Mouse (Mus musculus) c-Kit-positive CD71-positive TER-119-negative erythroid progenitor cells, embryonic 14.5 days (primary cell): ENCODE measurements around the gene Habp2.
"Not testable (repeated sequence)": the region's sequence is repeated elsewhere in the genome, so short reads cannot be mapped to it uniquely, and the experiment has no call there.

Experiments
- DNase-seq: peaks from one replicate; pipeline ENCODE4 v3.0.0-alpha.2; 2013; ENCODE audit warnings: low read depth

Habp2 gene

GRCm38 (mm10) chr19:56296668-56297067 lies 9.7 kb downstream of the Habp2 start:
- no peak for DNase-seq

- DNase-seq = no peak
Measured at GRCm38 (mm10) chr19:56297264-56297663, 10.3 kb downstream of the Habp2 start.

- no peak for DNase-seq
Measured at GRCm38 (mm10) chr19:56300835-56301234, 13.9 kb downstream of the Habp2 start.

- no peak for DNase-seq
Measured at GRCm38 (mm10) chr19:56316531-56316930, 29.6 kb downstream of the Habp2 start.

- DNase-seq = no peak
Measured at GRCm38 (mm10) chr19:56319219-56319618, 32.3 kb downstream of the Habp2 start.

GRCm38 (mm10) chr19:56319629-56320028 lies 32.7 kb downstream of the Habp2 start:
- DNase-seq = no peak

- DNase-seq = no peak
Measured at GRCm38 (mm10) chr19:56320186-56320860, 33.4 kb downstream of the Habp2 start.

GRCm38 (mm10) chr19:56321303-56321920 lies 34.5 kb downstream of the Habp2 start:
- no peak for DNase-seq

GRCm38 (mm10) chr19:56325676-56326075 lies 38.7 kb downstream of the Habp2 start:
- DNase-seq = no peak

- DNase-seq = no peak
Measured at GRCm38 (mm10) chr19:56326243-56326855, 39.4 kb downstream of the Habp2 start.

GRCm38 (mm10) chr19:56336321-56336720 lies 49.4 kb downstream of the Habp2 start:
- DNase-seq = no peak

- no peak for DNase-seq
Measured at GRCm38 (mm10) chr19:56336826-56337225, 49.9 kb downstream of the Habp2 start.

GRCm38 (mm10) chr19:56342006-56342405 lies 55.1 kb downstream of the Habp2 start:
- no peak for DNase-seq

GRCm38 (mm10) chr19:56343869-56344563 lies 57.1 kb downstream of the Habp2 start:
- DNase-seq = no peak

GRCm38 (mm10) chr19:56346016-56346415 lies 59.1 kb downstream of the Habp2 start:
- DNase-seq = no peak

GRCm38 (mm10) chr19:56346750-56347149 lies 59.8 kb downstream of the Habp2 start:
- DNase-seq = no peak

GRCm38 (mm10) chr19:56349295-56349694 lies 62.4 kb downstream of the Habp2 start:
- DNase-seq = no peak

- DNase-seq = no peak
Measured at GRCm38 (mm10) chr19:56353689-56354088, 66.8 kb downstream of the Habp2 start.

GRCm38 (mm10) chr19:56355201-56355600 lies 68.3 kb downstream of the Habp2 start:
- DNase-seq = no peak

- peak; percentile 51 for DNase-seq
Measured at GRCm38 (mm10) chr19:56356480-56357373, 69.8 kb downstream of the Habp2 start.

- DNase-seq = not testable (repeated sequence)
Measured at GRCm38 (mm10) chr19:56357374-56357708, 70.4 kb downstream of the Habp2 start.

GRCm38 (mm10) chr19:56358890-56359289 lies 72.0 kb downstream of the Habp2 start:
- DNase-seq = no peak
